Mouse (Mus musculus) hindbrain, embryonic 14.5 days (tissue): ENCODE data around the gene Xylb. TPM values are rescaled to one million over a fixed set of nuclear protein-coding genes. Genes with fewer than 3 reads are reported as not detected.

Source experiments
- ATAC-seq: fragments of 200-750 bp; cut with Nextera tagmentation; 2 replicates; pipeline ENCODE4 v1.8.0; 2017; ENCODE audit warnings: moderate number of reproducible peaks, mild to moderate bottlenecking, moderate TSS enrichment, moderate library complexity; ENCODE audit not compliant: low FRiP score
- DNase-seq: peaks from one replicate; pipeline ENCODE4 v3.0.0-alpha.2; 2015; ENCODE audit warnings: low spot score
- H3K27ac ChIP-seq: fragments of 300-500 bp; sonication (generic); 2 replicates; pipeline ENCODE4 v1.5.1; 2014; ENCODE audit warnings: mild to moderate bottlenecking, moderate library complexity
- H3K27me3 ChIP-seq: fragments of 300-500 bp; sonication (generic); 2 replicates; pipeline ENCODE4 v1.6.1; 2014; ENCODE audit warnings: mild to moderate bottlenecking, low read length, mixed read lengths; ENCODE audit not compliant: control insufficient read depth, insufficient read depth
- H3K36me3 ChIP-seq: fragments of 300-500 bp; sonication (generic); replicated peaks from 2 replicates; pipeline ENCODE4 v1.6.1; 2014; ENCODE audit not compliant: control insufficient read depth, insufficient read depth
- H3K4me1 ChIP-seq: fragments of 300-500 bp; sonication (generic); replicated peaks from 2 replicates; pipeline ENCODE4 v1.6.1; 2014; ENCODE audit warnings: antibody characterized with exemption, low read length, mixed read lengths; ENCODE audit not compliant: control insufficient read depth, insufficient read depth
- H3K4me2 ChIP-seq: fragments of 300-500 bp; sonication (generic); replicated peaks from 2 replicates; pipeline ENCODE4 v1.6.1; 2014; ENCODE audit warnings: mild to moderate bottlenecking, moderate library complexity
- H3K4me3 ChIP-seq: fragments of 300-500 bp; sonication (generic); replicated peaks from 2 replicates; pipeline ENCODE4 v1.5.1; 2014; ENCODE audit warnings: mild to moderate bottlenecking, low read length
- H3K9ac ChIP-seq: fragments of 300-500 bp; sonication (generic); 2 replicates; pipeline ENCODE4 v1.6.1; 2014
- H3K9me3 ChIP-seq: fragments of 300-500 bp; sonication (generic); 2 replicates; pipeline ENCODE4 v1.6.1; 2016; ENCODE audit warnings: low read length; ENCODE audit not compliant: control insufficient read depth
- WGBS: fragments of 180-500 bp; shearing (Covaris S2); extraction: QIAGEN DNeasy Blood & Tissue Kit; methylation state at CpG from one replicate; pipeline ENCODE4 v1.1.7; 2014; 5-methylcytosine and 5-hydroxymethylcytosine counted together
- polyA plus RNA-seq: library from polyadenylated mRNA; unstranded; fragments of >200 nt; fragmentation: Nextera tagmentation; extraction: Ambion mirVana; gene quantifications from 2 replicates; pipeline ENCODE4 v1.2.1, GENCODE M21; 2014

Xylb gene
- polyA plus RNA-seq, 1 experiment from 2014 or later, result 4.8 TPM

DNA sequence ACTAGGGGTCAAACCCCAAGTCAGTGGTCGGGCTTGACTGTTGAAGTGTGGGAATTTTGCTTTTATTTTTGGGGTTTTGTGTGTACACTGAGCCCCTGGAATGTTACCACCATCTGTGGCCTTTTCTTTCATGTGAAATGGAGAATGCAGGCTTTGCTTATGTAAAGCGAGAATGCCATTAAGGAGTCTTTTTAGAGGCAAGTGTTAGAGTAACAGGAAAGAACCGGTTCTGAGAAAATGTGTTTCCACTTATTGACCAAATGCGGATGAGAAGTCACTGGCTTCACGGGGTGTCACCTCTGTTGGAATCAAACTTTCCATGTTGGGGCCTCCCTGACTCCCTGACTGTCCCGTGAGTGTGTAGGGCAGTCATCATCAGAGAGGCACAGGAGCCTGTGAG is 18.4 kb downstream of the Xylb start:
- no peaks in the 10 kb centered on the region for H3K9me3 ChIP-seq

DNA sequence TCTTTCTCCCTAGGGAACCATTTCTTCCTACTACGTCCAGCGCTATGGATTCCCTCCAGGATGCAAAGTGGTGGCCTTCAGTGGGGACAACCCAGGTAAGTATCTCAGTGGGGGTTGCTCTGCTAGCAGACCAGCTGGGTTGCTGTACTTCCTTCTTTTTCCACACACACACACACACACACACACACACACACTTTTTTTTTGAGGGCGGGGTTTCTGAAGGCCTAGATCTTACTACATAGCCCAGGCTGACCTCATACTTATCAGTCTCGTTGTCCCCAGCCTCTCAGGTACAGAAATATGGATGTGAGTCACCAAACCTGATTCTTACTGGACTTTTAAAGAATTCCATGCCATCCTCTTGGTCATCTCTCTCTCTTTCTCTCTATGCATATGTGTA is 21.1 kb downstream of the Xylb start:
- Histone ChIP-seq H3K36me3 (no peaks in the 10 kb centered on the region), H3K27me3 (no peaks in the 10 kb centered on the region), H3K27ac (no peak overlapping the region), H3K4me1 (no peaks in the 10 kb centered on the region), H3K9ac (no peak overlapping the region), H3K4me2 (no peak overlapping the region), H3K4me3 (no peak overlapping the region), H3K9me3 (no peaks in the 10 kb centered on the region)
- DNase-seq, result no peak
- WGBS, result 90% methylated on average over 4 of the region's 4 CpGs
- ATAC-seq, result no peak

More for the DNA sequence above, 18.4 kb downstream of the Xylb start:
- Histone ChIP-seq H3K27ac (no peak overlapping the region), H3K27me3 (no peaks in the 10 kb centered on the region), H3K9ac (no peak overlapping the region), H3K4me3 (no peak overlapping the region), H3K4me1 (no peaks in the 10 kb centered on the region), H3K36me3 (no peaks in the 10 kb centered on the region), H3K4me2 (no peak overlapping the region)
- DNase-seq, result no peak
- no peak for ATAC-seq
- WGBS, result 68% methylated on average over 6 of the region's 6 CpGs

DNA sequence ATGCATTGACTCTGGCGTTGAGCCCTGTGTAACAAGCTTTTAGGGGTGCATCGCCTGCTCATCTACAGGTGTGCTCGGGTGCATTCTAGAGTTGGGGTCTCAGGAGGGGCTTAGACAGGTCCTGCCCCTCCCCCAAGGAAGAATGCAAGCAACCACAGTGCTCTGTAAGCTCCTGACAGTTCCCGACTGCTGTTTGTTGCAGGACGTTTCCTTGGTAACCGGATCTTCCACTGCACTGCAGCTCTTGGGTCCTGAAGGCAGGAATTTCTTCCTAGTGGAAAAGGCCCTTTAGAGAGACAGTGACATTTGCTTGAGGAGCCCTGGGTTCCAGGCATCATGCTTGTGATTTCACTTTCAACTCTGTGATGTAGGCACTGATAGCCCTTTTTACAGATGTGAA is 25.4 kb downstream of the Xylb start:
- no peak for DNase-seq
- 61% methylated on average over 6 of the region's 6 CpGs for WGBS
- H3K4me1 ChIP-seq, result no peaks in the 10 kb centered on the region

DNA sequence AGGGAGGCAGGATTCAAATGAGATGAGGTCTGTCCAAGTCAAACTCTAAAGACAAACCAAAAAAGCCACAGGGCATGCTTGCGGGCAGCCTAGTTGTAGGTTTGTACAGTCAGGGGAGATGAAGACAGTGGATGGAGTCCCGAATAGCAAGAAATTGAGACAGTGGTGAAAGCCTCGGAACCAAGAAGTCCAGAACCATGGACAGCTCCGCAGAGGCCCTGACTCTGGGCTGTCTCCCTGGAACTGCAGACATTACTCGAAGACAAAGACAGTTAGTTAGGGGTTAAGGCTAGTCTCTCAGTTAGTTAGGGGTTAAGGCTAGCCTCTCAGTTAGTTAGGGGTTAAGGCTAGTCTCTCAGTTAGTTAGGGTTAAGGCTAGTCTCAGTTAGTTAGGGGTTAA is 31.8 kb downstream of the Xylb start:
- no peak for ATAC-seq
- WGBS, result 63% methylated on average over 5 of the region's 5 CpGs
- peak; percentile 32 for DNase-seq

More for the DNA sequence above, 25.4 kb downstream of the Xylb start:
- Histone ChIP-seq H3K27ac (no peak overlapping the region), H3K4me3 (no peak overlapping the region), H3K9me3 (no peaks in the 10 kb centered on the region), H3K27me3 (no peaks in the 10 kb centered on the region), H3K36me3 (no peaks in the 10 kb centered on the region), H3K9ac (no peak overlapping the region), H3K4me2 (no peak overlapping the region)
- ATAC-seq, result no peak

DNA sequence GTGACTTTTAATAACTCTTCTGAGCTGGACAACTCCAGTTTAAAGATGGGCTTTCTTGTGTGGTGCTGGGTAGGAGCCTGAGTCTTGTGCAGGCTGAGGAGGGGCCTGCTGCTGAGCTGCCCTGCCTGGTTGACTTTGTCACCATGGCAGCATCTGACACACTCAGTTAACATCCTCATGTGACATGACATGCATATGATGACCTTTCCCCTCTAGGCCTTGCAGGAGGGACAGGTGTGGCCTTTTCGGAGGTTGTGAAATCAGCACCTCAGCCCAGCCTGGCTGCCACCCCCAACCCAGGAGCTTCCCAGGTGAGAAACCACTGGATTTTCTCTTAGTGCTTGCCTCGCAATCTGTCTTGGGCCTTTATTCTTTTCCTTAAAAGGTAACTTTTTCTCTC is 33.0 kb downstream of the Xylb start:
- Histone ChIP-seq H3K27me3 (no peaks in the 10 kb centered on the region), H3K27ac (no peak overlapping the region), H3K36me3 (no peaks in the 10 kb centered on the region), H3K4me3 (no peak overlapping the region), H3K9ac (no peak overlapping the region), H3K4me1 (no peaks in the 10 kb centered on the region), H3K4me2 (no peak overlapping the region), H3K9me3 (no peaks in the 10 kb centered on the region)
- 98% methylated on average over 2 of the region's 2 CpGs for WGBS
- ATAC-seq (no peak), DNase-seq (no peak)

More for the DNA sequence above, 31.8 kb downstream of the Xylb start:
- no peak overlapping the region for H3K4me3 ChIP-seq
- H3K9ac ChIP-seq, result no peak overlapping the region
- H3K4me1 ChIP-seq, result no peaks in the 10 kb centered on the region
- no peaks in the 10 kb centered on the region for H3K36me3 ChIP-seq
- no peaks in the 10 kb centered on the region for H3K9me3 ChIP-seq
- no peaks in the 10 kb centered on the region for H3K27me3 ChIP-seq
- no peak overlapping the region for H3K4me2 ChIP-seq
- no peak overlapping the region for H3K27ac ChIP-seq

DNA sequence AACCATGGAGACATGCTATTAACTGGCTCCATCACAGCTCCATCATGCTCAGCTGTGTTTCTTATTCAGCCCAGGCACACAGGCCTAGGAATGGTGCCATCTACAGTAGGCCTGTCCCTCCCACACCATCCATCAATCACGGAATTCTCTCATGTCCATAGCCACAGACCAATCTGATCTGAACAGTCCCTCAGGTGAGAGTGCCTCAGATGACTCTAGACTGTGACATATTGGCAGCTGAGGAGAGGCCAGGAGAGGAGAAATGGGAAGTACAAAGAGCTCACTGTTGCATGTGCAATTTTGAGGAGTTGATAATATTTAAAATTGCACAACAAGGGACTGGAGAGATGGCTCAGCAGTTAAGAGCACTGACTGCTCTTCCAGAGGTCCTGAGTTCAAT is 37.6 kb downstream of the Xylb start:
- WGBS, result 84% methylated on average over 1 of the region's 1 CpGs
- no peak for DNase-seq
- ATAC-seq, result no peak
- H3K4me1 ChIP-seq, result no peaks in the 10 kb centered on the region
- no peak overlapping the region for H3K4me2 ChIP-seq
- no peak overlapping the region for H3K4me3 ChIP-seq
- H3K27me3 ChIP-seq, result no peaks in the 10 kb centered on the region
- no peak overlapping the region for H3K27ac ChIP-seq
- H3K9me3 ChIP-seq, result no peaks in the 10 kb centered on the region
- no peak overlapping the region for H3K9ac ChIP-seq
- H3K36me3 ChIP-seq, result no peaks in the 10 kb centered on the region

DNA sequence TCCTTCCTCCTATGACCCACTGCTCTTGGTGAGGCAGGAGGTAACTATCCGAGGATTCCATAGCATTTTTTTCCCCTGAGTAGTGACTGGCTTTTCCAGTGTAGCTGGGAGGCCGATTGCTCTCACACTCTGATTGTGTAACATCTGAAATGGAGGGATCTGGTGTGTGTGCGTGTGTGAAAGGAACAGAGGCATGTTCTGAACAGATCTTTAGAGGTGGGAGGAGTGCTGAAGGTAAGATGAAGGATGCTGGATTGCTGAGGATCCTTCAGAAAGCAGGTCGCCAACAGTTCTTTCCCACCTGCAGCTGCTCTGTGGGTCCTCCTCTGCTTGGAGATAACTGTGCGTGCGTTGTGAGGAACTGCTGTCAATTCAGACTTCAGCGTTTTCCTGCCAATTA is 44.2 kb downstream of the Xylb start:
- H3K4me3 ChIP-seq, result peak overlapping the region; percentile 85
- peak overlapping the region; percentile 100 for H3K9ac ChIP-seq
- ATAC-seq (no peak; the same call in 1 of the 2 replicates), DNase-seq (no peak)
- H3K9me3 ChIP-seq, result no peaks in the 10 kb centered on the region
- H3K27me3 ChIP-seq, result no peaks in the 10 kb centered on the region
- 4% methylated on average over 7 of the region's 7 CpGs for WGBS
- H3K27ac ChIP-seq, result peak overlapping the region; percentile 99
- H3K4me1 ChIP-seq, result peaks cover 31% of the 10 kb centered on the region
- no peaks in the 10 kb centered on the region for H3K36me3 ChIP-seq
- H3K4me2 ChIP-seq, result peak overlapping the region; percentile 91

DNA sequence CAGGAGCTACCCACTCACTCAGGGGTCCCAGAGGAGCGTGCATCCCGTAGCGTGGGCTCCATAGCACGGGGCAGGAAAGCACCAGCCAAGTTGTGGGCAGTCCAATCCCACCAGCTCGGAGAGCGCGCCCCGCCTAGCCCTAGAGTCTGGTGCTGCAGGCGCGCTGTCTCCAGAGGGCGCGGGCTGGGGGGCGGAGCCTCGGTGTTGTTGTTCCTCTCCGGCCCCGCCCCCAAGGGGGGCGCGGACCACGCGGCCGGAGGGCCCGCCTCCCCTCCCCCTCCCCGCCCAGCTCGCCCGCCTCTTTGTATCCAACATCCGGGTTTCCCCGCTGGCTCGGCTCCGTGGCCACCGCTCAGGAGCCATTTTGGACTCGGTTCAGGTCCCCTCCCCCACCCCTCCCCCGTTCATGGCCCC is 44.6 kb downstream of the Xylb start, which contains the start of gene Acvr2b:
Gene Acvr2b, plus strand, starts transcription at position 318 of the 414 bp plus-strand sequence.
- WGBS, result 0% methylated on average over 18 of the region's 32 CpGs
- H3K4me3 ChIP-seq, result peak within 1 kb of the TSS; percentile 85
- H3K4me1 ChIP-seq, result peaks cover 33% of the 10 kb centered on the region
- peak within 1 kb of the TSS; percentile 99 for H3K27ac ChIP-seq
- ATAC-seq, result peak; percentile 94
- H3K4me2 ChIP-seq, result peak within 1 kb of the TSS; percentile 91
- H3K27me3 ChIP-seq, result no peaks in the 10 kb centered on the region
- H3K9ac ChIP-seq, result peak within 1 kb of the TSS; percentile 100
- H3K9me3 ChIP-seq, result no peaks in the 10 kb centered on the region
- DNase-seq, result peak; percentile 96
- no peaks in the 10 kb centered on the region for H3K36me3 ChIP-seq

DNA sequence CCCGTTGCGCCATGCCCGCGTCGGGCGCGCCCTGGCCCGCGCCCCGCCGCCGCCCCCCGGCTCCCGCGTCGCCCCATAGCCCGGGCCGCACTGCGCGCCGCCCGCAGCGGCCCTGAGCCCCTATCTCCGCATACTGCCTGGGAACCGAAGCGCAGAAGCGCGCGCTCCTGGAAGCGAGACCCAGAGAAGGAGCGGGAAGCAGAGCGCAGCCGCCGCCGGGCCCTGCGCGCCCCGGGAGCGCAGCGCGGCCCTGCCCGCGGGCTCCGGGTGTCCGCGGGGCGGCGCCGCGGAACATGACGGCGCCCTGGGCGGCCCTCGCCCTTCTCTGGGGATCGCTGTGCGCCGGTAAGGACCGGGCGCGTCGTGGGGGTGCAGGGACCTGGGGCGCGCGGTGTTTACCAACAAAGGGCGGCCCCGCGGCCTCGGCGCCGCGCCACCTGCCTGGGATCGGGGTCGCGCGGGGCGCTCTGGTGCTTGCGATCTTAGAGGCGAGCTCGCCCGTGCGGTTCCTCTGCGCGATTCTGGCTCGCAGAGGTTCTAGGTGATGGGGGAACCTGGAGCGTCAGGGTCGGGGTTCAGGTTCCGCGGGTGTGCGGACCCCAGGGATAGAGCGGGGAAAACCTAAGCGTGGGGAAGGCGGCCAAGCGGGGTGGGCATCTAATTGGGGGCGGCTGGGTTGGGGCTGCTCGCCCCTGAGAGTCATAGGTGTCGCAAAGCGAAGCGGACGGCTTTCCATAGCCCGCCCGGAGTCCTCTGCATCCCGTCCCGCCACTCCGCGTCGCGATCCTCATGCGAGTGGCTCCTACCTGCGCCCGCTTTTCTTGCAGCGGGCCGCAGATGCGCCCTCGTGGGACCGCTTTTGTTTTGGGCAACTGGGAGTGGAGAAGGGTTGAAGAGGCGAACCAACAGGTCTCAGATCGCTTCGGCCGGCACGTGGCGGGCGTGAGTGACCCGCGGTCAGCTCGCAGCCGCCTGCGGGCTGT is 45.4 kb downstream of the Xylb start:
- H3K36me3 ChIP-seq, result no peaks in the 10 kb centered on the region
- peak; percentile 3; the same call in 1 of the 2 replicates for ATAC-seq
- under 1% methylated on average over 119 of the region's 127 CpGs for WGBS
- H3K9ac ChIP-seq, result peak overlapping the region; percentile 100
- peak overlapping the region; percentile 99 for H3K27ac ChIP-seq
- H3K27me3 ChIP-seq, result no peaks in the 10 kb centered on the region
- H3K4me2 ChIP-seq, result peak overlapping the region; percentile 91
- H3K4me1 ChIP-seq, result peaks cover 33% of the 10 kb centered on the region
- peak; percentile 50 for DNase-seq
- no peaks in the 10 kb centered on the region for H3K9me3 ChIP-seq
- H3K4me3 ChIP-seq, result peak overlapping the region; percentile 85
